Comparison of ENCODE assay signal across 8 mouse cellular contexts in the genomic region with DNA sequence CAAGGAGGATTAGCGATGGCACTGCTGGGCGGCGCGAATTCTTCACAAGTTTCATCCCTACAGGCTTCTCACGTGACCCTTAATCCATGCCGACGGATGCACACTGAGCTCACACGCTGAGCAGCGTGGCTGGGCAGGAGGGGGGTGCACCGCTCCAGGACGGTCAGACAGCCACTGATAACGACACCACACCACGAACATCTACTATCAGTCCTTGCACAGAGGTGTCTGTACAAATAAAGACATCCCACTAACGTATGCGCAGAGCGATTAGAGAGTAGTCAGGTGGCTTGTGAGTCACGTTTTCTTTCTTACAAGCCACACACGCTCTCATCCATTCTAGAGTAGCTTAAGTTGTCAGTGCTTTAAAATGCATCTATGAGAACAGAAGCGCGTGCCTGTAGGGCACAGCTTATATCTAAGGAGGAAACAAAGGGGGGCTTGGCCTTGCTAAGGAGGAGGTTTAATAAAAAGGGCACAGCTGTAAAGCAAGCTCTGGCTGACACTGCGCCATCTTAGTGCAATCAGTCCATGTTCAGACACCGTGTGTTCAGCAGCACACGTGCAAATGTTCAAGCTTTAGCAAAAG. TPM values are rescaled to one million over a fixed set of nuclear protein-coding genes. Genes with fewer than 3 reads are reported as not detected.
DNase-seq lines count a peak whose midpoint lies in the region; ATAC-seq and TF ChIP-seq lines count a peak whose summit lies in the region.

No protein-coding gene starts in this region.

- no peak overlapping the region for H3K27ac ChIP-seq in lung, embryonic 16.5 days (ENCODE audit: low read length)
- peak overlapping the region; percentile 57 for H3K27ac ChIP-seq in forebrain, embryonic 15.5 days (replicated peaks)

- WGBS in lung, embryonic 16.5 days: 32% methylated on average over 23 of the region's 23 CpGs
- 56% methylated on average over 23 of the region's 23 CpGs for WGBS in lung, adult 2 months
- 5% methylated on average over 23 of the region's 23 CpGs for WGBS in forebrain, embryonic 15.5 days

- TF ChIP-seq CTCF in lung, adult 2 months (IDR thresholded peaks at IDR 0.05; ENCODE audit: insufficient read depth, low read length): no peak

- no peaks in the 10 kb centered on the region for H3K9me3 ChIP-seq in lung, embryonic 16.5 days (ENCODE audit: control insufficient read depth, low read length)
- no peaks in the 10 kb centered on the region for H3K9me3 ChIP-seq in forebrain, embryonic 15.5 days

- H3K9ac ChIP-seq in lung, embryonic 16.5 days (ENCODE audit: low read length): no peak overlapping the region
- no peak overlapping the region; the same call in 1 of the 2 replicates for H3K9ac ChIP-seq in forebrain, embryonic 15.5 days (replicated peaks)

- peaks cover 49% of the 10 kb centered on the region for H3K36me3 ChIP-seq in lung, embryonic 16.5 days (ENCODE audit: control insufficient read depth, insufficient read depth, low read length)
- peaks cover 44% of the 10 kb centered on the region for H3K36me3 ChIP-seq in forebrain, embryonic 15.5 days

- H3K4me2 ChIP-seq in lung, embryonic 16.5 days (ENCODE audit: low read depth, low read length): no peak overlapping the region
- peak overlapping the region; percentile 35 for H3K4me2 ChIP-seq in forebrain, embryonic 15.5 days (replicated peaks)

- DNase-seq in lung, adult 2 months: no peak
- peak; percentile 89 for DNase-seq in yolk sac, embryonic 10.5 days (ENCODE audit: low spot score)
- DNase-seq in adrenal gland, adult 18-20 months (ENCODE audit: low spot score in 2 of 2): no peak
- DNase-seq in adrenal gland, adult 8-10 months: no peak

- peak; percentile 26; the same call in 1 of the 2 replicates for ATAC-seq in lung, embryonic 16.5 days (ENCODE audit: low read depth)
- peak; percentile 77 for ATAC-seq in forebrain, embryonic 15.5 days (replicated peaks)
- ATAC-seq in megakaryocyte, adult 5-6 weeks (ENCODE audit: poor library complexity, severe bottlenecking): peak; percentile 68
- no peak for ATAC-seq in monocyte, adult 5-6 weeks (replicated peaks; ENCODE audit: insufficient number of reproducible peaks, low FRiP score, low TSS enrichment, poor library complexity, severe bottlenecking)

- no peak overlapping the region for H3K4me3 ChIP-seq in lung, embryonic 16.5 days (ENCODE audit: low read length)
- H3K4me3 ChIP-seq in lung, adult 2 months (replicated peaks; ENCODE audit: extremely low read depth, low read depth, low read length): no peak overlapping the region
- peak overlapping the region; percentile 21 for H3K4me3 ChIP-seq in forebrain, embryonic 15.5 days

- TF ChIP-seq POLR2A in lung, adult 2 months (IDR thresholded peaks at IDR 0.05; ENCODE audit: borderline replicate concordance, extremely low read depth, low read depth, low read length): no peak

- H3K27me3 ChIP-seq in lung, embryonic 16.5 days (ENCODE audit: control insufficient read depth, insufficient read depth, low read depth, low read length): no peaks in the 10 kb centered on the region
- no peaks in the 10 kb centered on the region for H3K27me3 ChIP-seq in forebrain, embryonic 15.5 days

- no peaks in the 10 kb centered on the region for H3K4me1 ChIP-seq in lung, embryonic 16.5 days (replicated peaks; ENCODE audit: control insufficient read depth, insufficient read depth, low read length)
- no peaks in the 10 kb centered on the region for H3K4me1 ChIP-seq in lung, adult 2 months (ENCODE audit: control insufficient read depth, insufficient read depth, low read length)
- peaks cover 13% of the 10 kb centered on the region; the same call in 1 of the 2 replicates for H3K4me1 ChIP-seq in forebrain, embryonic 15.5 days

RNA-seq across cellular contexts. Expression of a gene that starts 17.5 kb away (rescaled TPM):
- 37.0 and 39.2 TPM in 2 replicates for polyA plus RNA-seq in lung, embryonic 16.5 days (2015; fragmentation: Nextera tagmentation; extraction: Ambion mirVana)
- 8.9 and 20.4 TPM in 2 replicates for polyA plus RNA-seq in lung, adult 2 months (2012; rRNA removed)
- 35.0 and 36.3 TPM in 2 replicates for polyA plus RNA-seq in forebrain, embryonic 15.5 days (2015; fragmentation: Nextera tagmentation; extraction: Ambion mirVana)
- 41.2 and 43.3 TPM in 2 replicates for total RNA-seq in megakaryocyte, adult 5-6 weeks (2015)
- total RNA-seq in megakaryocyte, adult 5-6 weeks (2017): 91.2 and 91.3 TPM in 2 replicates
- 10 to 100 TPM; 36.7 to 47.6 TPM for total RNA-seq in adrenal gland, adult 18-20 months (2021)
- 10 to 100 TPM; 39.5 to 57.7 (median 47.9) TPM for total RNA-seq in adrenal gland, adult 8-10 months (2022)
- 135 to 157 TPM (median 139 TPM) in 3 replicates for total RNA-seq in monocyte, adult 5-6 weeks (2017)

RNA-seq across cellular contexts. Expression of a gene that starts 57.0 kb away (rescaled TPM):
- polyA plus RNA-seq in lung, embryonic 16.5 days (2015; fragmentation: Nextera tagmentation; extraction: Ambion mirVana): 35.4 and 42.8 TPM in 2 replicates
- polyA plus RNA-seq in lung, adult 2 months (2012; rRNA removed): 95.5 and 107 TPM in 2 replicates
- 37.6 and 38.7 TPM in 2 replicates for polyA plus RNA-seq in forebrain, embryonic 15.5 days (2015; fragmentation: Nextera tagmentation; extraction: Ambion mirVana)
- 29.7 and 34.3 TPM in 2 replicates for total RNA-seq in megakaryocyte, adult 5-6 weeks (2015)
- 24.4 and 37.1 TPM in 2 replicates for total RNA-seq in megakaryocyte, adult 5-6 weeks (2017)
- total RNA-seq in adrenal gland, adult 18-20 months (2021): 10 to 100 TPM; 53.8 to 73.0 TPM
- 10 to 100 TPM; 57.5 to 79.4 (median 65.6) TPM for total RNA-seq in adrenal gland, adult 8-10 months (2022)
- 30.4 to 51.3 TPM (median 32.6 TPM) in 3 replicates for total RNA-seq in monocyte, adult 5-6 weeks (2017)
